Mouse (Mus musculus) inflammation-experienced regulatory T-cells, adult 6 months (primary cell): ENCODE data around the gene Napsa. TPM values are rescaled to one million over a fixed set of nuclear protein-coding genes. Genes with fewer than 3 reads are reported as not detected.

Source experiments
- ATAC-seq: one replicate; pipeline ENCODE4 v1.8.0; 2017
- polyA plus RNA-seq, 3 experiments: library from polyadenylated mRNA; unstranded; fragments of 100-300 nt; shearing (Covaris generic); gene quantifications; one replicate each; pipeline ENCODE4 v1.2.1; 2017

Gene Napsa
- polyA plus RNA-seq, 3 experiments from 2014 or later, result 1.3 to 7.7 (median 3.2) TPM

GRCm38 (mm10) chr7:44538756-44539624 lies 33.2 kb upstream of the Napsa start:
- ATAC-seq, result no peak

GRCm38 (mm10) chr7:44542555-44542954 lies 29.6 kb upstream of the Napsa start:
- ATAC-seq, result no peak

- no peak for ATAC-seq
Observed at GRCm38 (mm10) chr7:44543071-44543470, 29.1 kb upstream of the Napsa start.

GRCm38 (mm10) chr7:44546274-44546673 lies 25.9 kb upstream of the Napsa start:
- ATAC-seq, result no peak

- ATAC-seq, result no peak
Observed at GRCm38 (mm10) chr7:44547041-44547440, 25.1 kb upstream of the Napsa start.

GRCm38 (mm10) chr7:44547725-44548124 lies 24.5 kb upstream of the Napsa start:
- ATAC-seq, result no peak

- peak; percentile 95 for ATAC-seq
Observed at GRCm38 (mm10) chr7:44548497-44549087, 23.6 kb upstream of the Napsa start, which contains the start of gene Pold1. Gene Pold1, minus strand, starts transcription at chr7:44548849.

- no peak for ATAC-seq
Observed at GRCm38 (mm10) chr7:44549621-44550408, 22.4 kb upstream of the Napsa start.

GRCm38 (mm10) chr7:44550409-44550678 lies 21.8 kb upstream of the Napsa start:
- ATAC-seq, result no peak

GRCm38 (mm10) chr7:44551301-44551700 lies 20.9 kb upstream of the Napsa start:
- ATAC-seq, result no peak

- ATAC-seq, result no peak
Observed at GRCm38 (mm10) chr7:44551731-44552130, 20.4 kb upstream of the Napsa start.

GRCm38 (mm10) chr7:44552141-44552908 lies 19.9 kb upstream of the Napsa start:
- ATAC-seq, result no peak

GRCm38 (mm10) chr7:44553196-44553764 lies 18.9 kb upstream of the Napsa start:
- ATAC-seq, result peak; percentile 8

- ATAC-seq, result peak; percentile 85
Observed at GRCm38 (mm10) chr7:44553826-44554225, 18.4 kb upstream of the Napsa start, which contains the start of gene Nr1h2. Gene Nr1h2, minus strand, starts transcription at chr7:44553951.

GRCm38 (mm10) chr7:44557629-44558028 lies 14.6 kb upstream of the Napsa start:
- no peak for ATAC-seq

- ATAC-seq, result peak; percentile 77
Observed at GRCm38 (mm10) chr7:44560435-44561400, 11.5 kb upstream of the Napsa start.

- ATAC-seq, result no peak
Observed at GRCm38 (mm10) chr7:44563284-44563683, 8.9 kb upstream of the Napsa start.

- no peak for ATAC-seq
Observed at GRCm38 (mm10) chr7:44564486-44564885, 7.7 kb upstream of the Napsa start.

- no peak for ATAC-seq
Observed at GRCm38 (mm10) chr7:44565414-44565813, 6.8 kb upstream of the Napsa start.

- no peak for ATAC-seq
Observed at GRCm38 (mm10) chr7:44568803-44569202, 3.4 kb upstream of the Napsa start.

- ATAC-seq, result no peak
Observed at GRCm38 (mm10) chr7:44570989-44571388, 1.2 kb upstream of the Napsa start.
